Mouse (Mus musculus): Measurements from ENCODE around the gene Cmtm4. TPM values are rescaled to one million over a fixed set of nuclear protein-coding genes. Genes with fewer than 3 reads are reported as not detected.

The Cmtm4 gene
- total and polyA plus RNA-seq, 3 experiments: 6.5 to 31.1 (median 12.0) TPM

DNA sequence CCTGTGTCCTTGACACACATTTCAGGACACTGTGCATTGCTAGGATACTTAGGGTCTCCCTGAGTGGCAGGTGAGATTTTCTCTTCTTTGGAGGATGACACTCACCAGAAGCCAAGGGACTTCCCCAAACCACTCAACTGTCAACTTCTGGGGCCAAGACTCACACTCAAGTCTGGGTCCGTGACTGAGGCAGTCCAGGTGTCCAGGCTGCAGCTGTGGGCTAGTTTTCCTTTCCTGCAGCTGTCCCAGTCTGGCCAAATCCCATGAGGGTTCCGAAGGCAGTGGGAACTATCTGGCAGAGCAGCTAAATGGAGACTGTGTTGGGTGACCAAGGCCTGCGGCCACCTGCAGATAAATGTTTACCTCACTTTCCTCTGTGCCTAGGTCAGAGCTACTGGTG, 16.4 kb upstream of the Cmtm4 start:
- TF ChIP-seq GABPA (IDR thresholded peaks at IDR 0.05; ENCODE audit: low read depth, low read length) (no peak), UBTF (IDR thresholded peaks at IDR 0.05; ENCODE audit: borderline replicate concordance, insufficient read depth, low read depth, low read length) (no peak), ELF1 (IDR thresholded peaks at IDR 0.05; ENCODE audit: low read depth, low read length) (no peak)
- no peak overlapping the region for H3K9ac ChIP-seq (ENCODE audit: control insufficient read depth, low read depth, low read length, poor library complexity, severe bottlenecking)
- H3K4me3 ChIP-seq (ENCODE audit: control insufficient read depth in 1 of 2, insufficient read depth in 1 of 2, low read depth in 2 of 2, low read length in 2 of 2): no peak overlapping the region
- no peaks in the 10 kb centered on the region for H3K36me3 ChIP-seq (ENCODE audit: control insufficient read depth in 1 of 2, insufficient read depth in 2 of 2, low read length in 2 of 2)
- H3K27me3 ChIP-seq (ENCODE audit: control insufficient read depth in 1 of 2, insufficient read depth in 2 of 2, low read length in 2 of 2): no peaks in the 10 kb centered on the region; a peak in 1 of 4 replicates
- H3K27ac ChIP-seq (ENCODE audit: control insufficient read depth, low read depth, low read length): no peak overlapping the region
- H3K79me2 ChIP-seq (ENCODE audit: control insufficient read depth, insufficient read depth, low read length, poor library complexity): no peaks in the 10 kb centered on the region
- DNase-seq (ENCODE audit: low read depth, low spot score): no peak
- no peaks in the 10 kb centered on the region for H3K9me3 ChIP-seq (replicated peaks; ENCODE audit: insufficient read depth, low read length)
- no peaks in the 10 kb centered on the region for H3K4me1 ChIP-seq (ENCODE audit: control insufficient read depth in 1 of 2, insufficient read depth in 2 of 2, low read length in 2 of 2)

DNA sequence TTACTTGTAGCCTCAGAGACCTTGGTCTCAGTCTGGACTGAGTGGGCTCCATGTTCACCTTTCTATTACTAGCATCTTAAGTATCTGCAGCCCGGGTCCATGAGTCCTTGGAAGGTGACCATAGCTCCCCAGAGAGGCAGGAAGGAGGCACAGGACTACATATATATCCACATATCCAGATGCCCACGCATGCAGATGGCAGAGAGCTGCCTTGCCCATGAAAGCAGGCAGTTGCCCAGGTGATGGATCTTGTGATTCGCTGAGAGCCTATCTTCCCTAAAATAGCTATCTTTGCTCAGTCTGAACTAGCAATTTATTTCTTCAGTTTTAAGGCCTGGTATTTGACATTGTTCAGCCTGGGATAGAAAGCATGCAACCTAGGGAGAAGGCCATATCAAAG, 15.9 kb upstream of the Cmtm4 start:
- Histone ChIP-seq H3K9ac (ENCODE audit: control insufficient read depth, low read depth, low read length, poor library complexity, severe bottlenecking) (no peak overlapping the region), H3K4me1 (ENCODE audit: control insufficient read depth in 1 of 2, insufficient read depth in 2 of 2, low read length in 2 of 2) (no peaks in the 10 kb centered on the region), H3K27ac (ENCODE audit: control insufficient read depth, low read depth, low read length) (no peak overlapping the region), H3K79me2 (ENCODE audit: control insufficient read depth, insufficient read depth, low read length, poor library complexity) (no peaks in the 10 kb centered on the region), H3K27me3 (ENCODE audit: control insufficient read depth in 1 of 2, insufficient read depth in 2 of 2, low read length in 2 of 2) (no peaks in the 10 kb centered on the region; a peak in 1 of 4 replicates), H3K4me3 (ENCODE audit: control insufficient read depth in 1 of 2, insufficient read depth in 1 of 2, low read depth in 2 of 2, low read length in 2 of 2) (no peak overlapping the region), H3K36me3 (ENCODE audit: control insufficient read depth in 1 of 2, insufficient read depth in 2 of 2, low read length in 2 of 2) (no peaks in the 10 kb centered on the region), H3K9me3 (replicated peaks; ENCODE audit: insufficient read depth, low read length) (no peaks in the 10 kb centered on the region)
- DNase-seq (ENCODE audit: low read depth, low spot score): no peak
- TF ChIP-seq MAX (IDR thresholded peaks at IDR 0.05; ENCODE audit: low read length) (no peak), USF2 (IDR thresholded peaks at IDR 0.05; ENCODE audit: borderline replicate concordance in 1 of 2, insufficient read depth in 1 of 2, low read depth in 1 of 2, low read length in 2 of 2) (no peak), ETS1 (IDR thresholded peaks at IDR 0.05; ENCODE audit: low read depth, low read length) (no peak), POLR2AphosphoS5 (IDR thresholded peaks at IDR 0.05; ENCODE audit: borderline replicate concordance, low read depth, low read length) (no peak), NELFE (IDR thresholded peaks at IDR 0.05; ENCODE audit: low read depth, low read length) (no peak), USF1 (IDR thresholded peaks at IDR 0.05; ENCODE audit: low read depth, low read length) (no peak), CHD2 (IDR thresholded peaks at IDR 0.05; ENCODE audit: low read length) (no peak), CHD1 (IDR thresholded peaks at IDR 0.05; ENCODE audit: low read depth, low read length) (no peak), ZC3H11A (IDR thresholded peaks at IDR 0.05; ENCODE audit: low read depth, low read length) (no peak)

DNA sequence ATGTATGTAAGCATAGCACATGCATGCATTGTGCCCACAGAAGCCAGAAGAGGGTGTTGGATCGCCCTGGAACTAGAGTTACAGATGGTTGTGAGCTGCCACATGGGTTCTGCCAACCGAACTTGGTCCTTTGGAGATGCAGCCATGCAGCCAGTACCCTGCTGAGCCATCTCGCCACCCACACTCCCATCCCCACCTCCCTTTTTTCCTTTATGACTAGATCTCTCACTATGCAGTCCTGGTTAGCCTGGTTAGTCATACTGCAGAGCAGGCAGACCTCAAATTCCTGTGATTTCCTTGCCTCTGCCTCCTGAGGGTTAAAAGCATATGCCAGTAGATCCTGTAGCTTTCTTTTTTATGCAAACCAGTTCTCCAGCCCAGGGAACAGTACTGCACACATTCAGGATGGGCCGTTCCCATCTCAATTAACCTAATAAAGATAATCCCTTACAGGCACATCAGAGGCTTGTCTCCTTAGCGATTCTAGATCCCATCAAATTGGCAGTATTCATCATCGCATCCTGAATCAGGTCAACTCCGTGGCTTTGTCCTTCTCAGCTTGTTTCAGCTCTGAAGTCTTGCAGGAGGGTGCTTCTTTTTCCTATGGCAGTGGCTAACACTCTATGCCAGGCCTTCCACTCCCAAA, 15.1 kb upstream of the Cmtm4 start:
- no peaks in the 10 kb centered on the region for H3K79me2 ChIP-seq (ENCODE audit: control insufficient read depth, insufficient read depth, low read length, poor library complexity)

More for the DNA sequence above, 15.1 kb upstream of the Cmtm4 start:
- DNase-seq (ENCODE audit: low read depth, low spot score): no peak
- Histone ChIP-seq H3K9ac (ENCODE audit: control insufficient read depth, low read depth, low read length, poor library complexity, severe bottlenecking) (no peak overlapping the region), H3K27ac (ENCODE audit: control insufficient read depth, low read depth, low read length) (no peak overlapping the region), H3K4me3 (ENCODE audit: control insufficient read depth in 1 of 2, insufficient read depth in 1 of 2, low read depth in 2 of 2, low read length in 2 of 2) (no peak overlapping the region), H3K27me3 (ENCODE audit: control insufficient read depth in 1 of 2, insufficient read depth in 2 of 2, low read length in 2 of 2) (peaks cover 0 to under 1% of the 10 kb centered on the region in 2 experiments; a peak in 1 of 4 replicates), H3K9me3 (replicated peaks; ENCODE audit: insufficient read depth, low read length) (no peaks in the 10 kb centered on the region), H3K4me1 (ENCODE audit: control insufficient read depth in 1 of 2, insufficient read depth in 2 of 2, low read length in 2 of 2) (no peaks in the 10 kb centered on the region), H3K36me3 (ENCODE audit: control insufficient read depth in 1 of 2, insufficient read depth in 2 of 2, low read length in 2 of 2) (no peaks in the 10 kb centered on the region)
- TF ChIP-seq E2F4 (IDR thresholded peaks at IDR 0.05; ENCODE audit: borderline replicate concordance, low read depth, low read length): no peak
- no peak for TF ChIP-seq SIN3A (IDR thresholded peaks at IDR 0.05; ENCODE audit: low read length)
- TF ChIP-seq RCOR1 (IDR thresholded peaks at IDR 0.05; ENCODE audit: low read depth, low read length): no peak
- no peak for TF ChIP-seq GABPA (IDR thresholded peaks at IDR 0.05; ENCODE audit: low read depth, low read length)
- TF ChIP-seq TBP (IDR thresholded peaks at IDR 0.05; ENCODE audit: low read depth, low read length): no peak
- TF ChIP-seq CTCF (IDR thresholded peaks at IDR 0.05 in 2 of 3, conservative IDR thresholded peaks at IDR 0.05 in 1 of 3; ENCODE audit: control insufficient read depth in 1 of 3, insufficient read depth in 1 of 3, low read depth in 2 of 3, low read length in 3 of 3, poor library complexity in 1 of 3, severe bottlenecking in 1 of 3): no peak
- TF ChIP-seq ELF1 (IDR thresholded peaks at IDR 0.05; ENCODE audit: low read depth, low read length): no peak
- TF ChIP-seq MXI1 (IDR thresholded peaks at IDR 0.05; ENCODE audit: low read depth, low read length): no peak
- no peak for TF ChIP-seq UBTF (IDR thresholded peaks at IDR 0.05; ENCODE audit: borderline replicate concordance, insufficient read depth, low read depth, low read length)
- no peak for TF ChIP-seq SMC3 (IDR thresholded peaks at IDR 0.05; ENCODE audit: low read depth, low read length)
- TF ChIP-seq CHD1 (IDR thresholded peaks at IDR 0.05; ENCODE audit: low read depth, low read length): no peak
- TF ChIP-seq MYC (IDR thresholded peaks at IDR 0.05; ENCODE audit: low read depth, low read length): no peak
- TF ChIP-seq CHD2 (IDR thresholded peaks at IDR 0.05; ENCODE audit: low read length): no peak
- no peak for TF ChIP-seq ETS1 (IDR thresholded peaks at IDR 0.05; ENCODE audit: low read depth, low read length)
- no peak for TF ChIP-seq EP300 (IDR thresholded peaks at IDR 0.05; ENCODE audit: low read depth in 1 of 2, low read length in 2 of 2)
- TF ChIP-seq USF1 (IDR thresholded peaks at IDR 0.05; ENCODE audit: low read depth, low read length): no peak
- TF ChIP-seq TCF12 (IDR thresholded peaks at IDR 0.05; ENCODE audit: low read depth, low read length): no peak
- no peak for TF ChIP-seq POLR2AphosphoS5 (IDR thresholded peaks at IDR 0.05; ENCODE audit: borderline replicate concordance, low read depth, low read length)
- no peak for TF ChIP-seq ZKSCAN1 (IDR thresholded peaks at IDR 0.05; ENCODE audit: low read depth, low read length)
- TF ChIP-seq MAFK (IDR thresholded peaks at IDR 0.05; ENCODE audit: borderline replicate concordance, low read depth, low read length): no peak
